Mouse (Mus musculus): ENCODE results near the gene Ankrd49. TPM values are rescaled to one million over a fixed set of nuclear protein-coding genes. Genes with fewer than 3 reads are reported as not detected.

The Ankrd49 gene
- total and polyA plus RNA-seq, 3 experiments: 108 to 139 (median 108) TPM

DNA sequence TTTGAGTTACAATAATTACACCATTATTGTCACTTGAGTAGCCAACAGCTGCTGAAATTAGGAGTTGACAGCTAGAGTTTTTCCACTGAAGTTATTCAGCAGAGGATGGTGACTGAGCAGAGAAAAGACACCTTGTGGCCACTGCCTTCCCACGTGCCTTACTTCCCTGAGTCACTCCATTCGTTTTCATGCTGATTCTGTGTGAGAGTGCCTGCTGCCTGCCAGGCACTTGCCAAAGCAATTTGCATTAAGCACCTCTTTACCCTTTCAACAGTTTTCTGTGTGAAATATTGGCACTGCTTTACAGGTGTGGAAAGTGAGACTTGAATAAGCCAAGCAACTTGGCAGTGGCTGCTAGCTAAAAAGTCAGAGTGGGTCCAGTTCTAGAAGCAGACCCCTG lies 43.2 kb upstream of the Ankrd49 start:
- no peak overlapping the region for H3K9ac ChIP-seq (ENCODE audit: control insufficient read depth, low read depth, low read length, poor library complexity, severe bottlenecking)
- H3K27me3 ChIP-seq (ENCODE audit: control insufficient read depth in 1 of 2, insufficient read depth in 2 of 2, low read length in 2 of 2): no peaks in the 10 kb centered on the region
- H3K4me1 ChIP-seq (ENCODE audit: control insufficient read depth in 1 of 2, insufficient read depth in 2 of 2, low read length in 2 of 2): no peaks in the 10 kb centered on the region
- H3K79me2 ChIP-seq (ENCODE audit: control insufficient read depth, insufficient read depth, low read length, poor library complexity): no peaks in the 10 kb centered on the region
- no peaks in the 10 kb centered on the region for H3K9me3 ChIP-seq (replicated peaks; ENCODE audit: insufficient read depth, low read length)
- peaks cover 0 to 67% of the 10 kb centered on the region in 2 experiments; a peak in 2 of 4 replicates for H3K36me3 ChIP-seq (ENCODE audit: control insufficient read depth in 1 of 2, insufficient read depth in 2 of 2, low read length in 2 of 2)
- DNase-seq (ENCODE audit: low read depth, low spot score): no peak
- TF ChIP-seq RAD21 (IDR thresholded peaks at IDR 0.05; ENCODE audit: low read depth, low read length) (no peak), TAL1 (IDR thresholded peaks at IDR 0.05; ENCODE audit: low read length) (no peak), KAT2A (conservative IDR thresholded peaks at IDR 0.05; ENCODE audit: low read depth, low read length) (no peak), USF2 (IDR thresholded peaks at IDR 0.05; ENCODE audit: borderline replicate concordance in 1 of 2, insufficient read depth in 1 of 2, low read depth in 1 of 2, low read length in 2 of 2) (no peak), TCF12 (IDR thresholded peaks at IDR 0.05; ENCODE audit: low read depth, low read length) (no peak), TBP (IDR thresholded peaks at IDR 0.05; ENCODE audit: low read depth, low read length) (no peak)
- no peak overlapping the region for H3K27ac ChIP-seq (ENCODE audit: control insufficient read depth, low read depth, low read length)
- H3K4me3 ChIP-seq (ENCODE audit: control insufficient read depth in 1 of 2, insufficient read depth in 1 of 2, low read depth in 2 of 2, low read length in 2 of 2): no peak overlapping the region

- no peak overlapping the region for H3K4me3 ChIP-seq (ENCODE audit: control insufficient read depth in 1 of 2, insufficient read depth in 1 of 2, low read depth in 2 of 2, low read length in 2 of 2)
- H3K36me3 ChIP-seq (ENCODE audit: control insufficient read depth in 1 of 2, insufficient read depth in 2 of 2, low read length in 2 of 2): peaks cover 0 to 67% of the 10 kb centered on the region in 2 experiments; a peak in 2 of 4 replicates
- H3K79me2 ChIP-seq (ENCODE audit: control insufficient read depth, insufficient read depth, low read length, poor library complexity): no peaks in the 10 kb centered on the region
- no peak overlapping the region for H3K9ac ChIP-seq (ENCODE audit: control insufficient read depth, low read depth, low read length, poor library complexity, severe bottlenecking)
- no peaks in the 10 kb centered on the region for H3K4me1 ChIP-seq (ENCODE audit: control insufficient read depth in 1 of 2, insufficient read depth in 2 of 2, low read length in 2 of 2)
- H3K27ac ChIP-seq (ENCODE audit: control insufficient read depth, low read depth, low read length): no peak overlapping the region
- no peaks in the 10 kb centered on the region for H3K9me3 ChIP-seq (replicated peaks; ENCODE audit: insufficient read depth, low read length)
- DNase-seq (ENCODE audit: low read depth, low spot score): no peak
- H3K27me3 ChIP-seq (ENCODE audit: control insufficient read depth in 1 of 2, insufficient read depth in 2 of 2, low read length in 2 of 2): no peaks in the 10 kb centered on the region
- no peak; the same call in 1 of the 2 replicates for TF ChIP-seq RAD21 (IDR thresholded peaks at IDR 0.05; ENCODE audit: low read depth, low read length)
- TF ChIP-seq ELF1 (IDR thresholded peaks at IDR 0.05; ENCODE audit: low read depth, low read length): no peak
- TF ChIP-seq EP300 (IDR thresholded peaks at IDR 0.05; ENCODE audit: low read depth in 1 of 2, low read length in 2 of 2): no peak
- no peak for TF ChIP-seq MYC (IDR thresholded peaks at IDR 0.05; ENCODE audit: low read depth, low read length)
- TF ChIP-seq USF1 (IDR thresholded peaks at IDR 0.05; ENCODE audit: low read depth, low read length): no peak
- TF ChIP-seq GABPA (IDR thresholded peaks at IDR 0.05; ENCODE audit: low read depth, low read length): no peak
- peak in 2 of 3 experiments; percentile 12 to 21; a peak in 2 of 6 replicates for TF ChIP-seq CTCF (IDR thresholded peaks at IDR 0.05 in 2 of 3, conservative IDR thresholded peaks at IDR 0.05 in 1 of 3; ENCODE audit: control insufficient read depth in 1 of 3, insufficient read depth in 1 of 3, low read depth in 2 of 3, low read length in 3 of 3, poor library complexity in 1 of 3, severe bottlenecking in 1 of 3)
- TF ChIP-seq SMC3 (IDR thresholded peaks at IDR 0.05; ENCODE audit: low read depth, low read length): 0 out of 2 replicates have a peak, but pooled peaks have one; percentile 22
These were observed 40.2 kb upstream of the Ankrd49 start for GRCm38 (mm10) chr9:14824840-14825239.

- H3K27ac ChIP-seq (ENCODE audit: control insufficient read depth, low read depth, low read length): no peak overlapping the region
- peaks cover 0 to 83% of the 10 kb centered on the region in 2 experiments; a peak in 2 of 4 replicates for H3K36me3 ChIP-seq (ENCODE audit: control insufficient read depth in 1 of 2, insufficient read depth in 2 of 2, low read length in 2 of 2)
- H3K9me3 ChIP-seq (replicated peaks; ENCODE audit: insufficient read depth, low read length): no peaks in the 10 kb centered on the region
These were observed 36.7 kb upstream of the Ankrd49 start for GRCm38 (mm10) chr9:14821396-14821795.

More at GRCm38 (mm10) chr9:14821396-14821795, 36.7 kb upstream of the Ankrd49 start:
- Histone ChIP-seq H3K27me3 (ENCODE audit: control insufficient read depth in 1 of 2, insufficient read depth in 2 of 2, low read length in 2 of 2) (no peaks in the 10 kb centered on the region), H3K9ac (ENCODE audit: control insufficient read depth, low read depth, low read length, poor library complexity, severe bottlenecking) (no peak overlapping the region), H3K4me3 (ENCODE audit: control insufficient read depth in 1 of 2, insufficient read depth in 1 of 2, low read depth in 2 of 2, low read length in 2 of 2) (no peak overlapping the region), H3K79me2 (ENCODE audit: control insufficient read depth, insufficient read depth, low read length, poor library complexity) (no peaks in the 10 kb centered on the region), H3K4me1 (ENCODE audit: control insufficient read depth in 1 of 2, insufficient read depth in 2 of 2, low read length in 2 of 2) (no peaks in the 10 kb centered on the region)
- TF ChIP-seq CTCF (IDR thresholded peaks at IDR 0.05 in 2 of 3, conservative IDR thresholded peaks at IDR 0.05 in 1 of 3; ENCODE audit: control insufficient read depth in 1 of 3, insufficient read depth in 1 of 3, low read depth in 2 of 3, low read length in 3 of 3, poor library complexity in 1 of 3, severe bottlenecking in 1 of 3): no peak
- 0 out of 2 replicates have a peak, but pooled peaks have one; percentile 14 for TF ChIP-seq POLR2AphosphoS5 (IDR thresholded peaks at IDR 0.05; ENCODE audit: borderline replicate concordance, low read depth, low read length)
- DNase-seq (ENCODE audit: low read depth, low spot score): no peak

All from MEL (cell line).